Mouse (Mus musculus) embryonic fibroblast, embryonic 13.5 days (primary cell): ENCODE data around the gene Mmrn1. TPM values are rescaled to one million over a fixed set of nuclear protein-coding genes. Genes with fewer than 3 reads are reported as not detected.

Experiments used
- H3K27ac ChIP-seq: 2 replicates; pipeline ENCODE4 v1.5.1; 2012; ENCODE audit warnings: low read length, control low read depth, inconsistent platforms; ENCODE audit not compliant: insufficient read depth
- H3K4me1 ChIP-seq: 2 replicates; pipeline ENCODE4 v1.6.1; 2011; ENCODE audit warnings: low read length; ENCODE audit not compliant: control insufficient read depth, insufficient read depth
- H3K4me3 ChIP-seq: 2 replicates; pipeline ENCODE4 v1.5.1; 2011; ENCODE audit warnings: mild to moderate bottlenecking, control low read depth, low read length; ENCODE audit not compliant: insufficient read depth
- CTCF ChIP-seq: IDR thresholded peaks from 2 replicates; pipeline ENCODE4 v1.5.1; 2011; ENCODE audit warnings: mild to moderate bottlenecking, control low read depth, low read length, moderate library complexity, borderline replicate concordance; ENCODE audit not compliant: insufficient read depth
- POLR2A ChIP-seq: IDR thresholded peaks from 2 replicates; pipeline ENCODE4 v1.6.1; 2011; ENCODE audit warnings: low read depth, mild to moderate bottlenecking, control low read depth, low read length, moderate library complexity
- polyA plus RNA-seq: library from polyadenylated mRNA; stranded (reverse); fragments of >200 nt; gene quantifications from 2 replicates; pipeline ENCODE4 v1.2.4, GENCODE M21; 2011; ENCODE audit warnings: low read depth; ENCODE audit not compliant: missing spikeins, insufficient read length

The Mmrn1 gene
- polyA plus RNA-seq, 1 experiment, result not detected

DNA sequence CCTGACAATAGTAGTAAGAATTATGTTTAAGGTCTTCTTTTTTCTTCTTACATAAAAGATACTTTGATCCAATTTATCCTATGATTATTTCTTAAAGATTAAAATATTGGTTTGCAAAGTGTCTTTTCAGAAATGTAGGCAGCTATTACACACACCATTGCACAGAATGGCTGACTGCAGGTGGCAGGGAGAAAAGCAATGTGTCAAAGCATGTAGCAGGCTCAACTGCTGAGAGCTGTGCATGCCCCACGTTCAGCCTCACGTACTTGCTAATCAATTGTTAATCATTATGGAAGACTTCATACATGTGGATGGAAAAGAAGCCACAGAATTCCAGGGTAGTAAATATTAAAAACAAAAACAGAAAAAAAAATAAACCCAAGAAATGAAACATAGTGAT, 37.1 kb downstream of the Mmrn1 start:
- Histone ChIP-seq H3K27ac (no peak overlapping the region), H3K4me3 (no peak overlapping the region)
- no peak for TF ChIP-seq POLR2A
- TF ChIP-seq CTCF, result no peak

DNA sequence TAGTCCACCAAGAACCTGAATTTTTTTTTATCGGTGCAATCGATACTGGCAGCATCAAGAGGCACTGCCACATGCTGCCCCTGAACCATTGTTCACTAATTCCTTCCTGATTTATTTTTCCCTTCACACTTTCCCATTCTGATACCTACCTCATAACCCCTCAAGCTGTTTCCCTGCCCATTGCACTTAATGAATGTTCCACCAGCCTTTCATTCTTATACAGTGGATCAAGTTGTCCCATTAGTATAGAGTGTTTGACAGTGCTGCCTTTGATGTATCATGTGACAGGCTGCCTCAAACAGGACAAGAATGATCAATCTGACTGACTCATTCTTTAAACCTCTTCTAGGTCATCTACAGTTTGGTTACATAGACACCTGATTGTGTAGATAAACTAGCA, 37.9 kb downstream of the Mmrn1 start:
- TF ChIP-seq POLR2A (no peak), CTCF (no peak)
- no peaks in the 10 kb centered on the region for H3K4me1 ChIP-seq
- H3K4me3 ChIP-seq, result no peak overlapping the region
- no peak overlapping the region for H3K27ac ChIP-seq

More for the DNA sequence above, 37.1 kb downstream of the Mmrn1 start:
- no peaks in the 10 kb centered on the region for H3K4me1 ChIP-seq

DNA sequence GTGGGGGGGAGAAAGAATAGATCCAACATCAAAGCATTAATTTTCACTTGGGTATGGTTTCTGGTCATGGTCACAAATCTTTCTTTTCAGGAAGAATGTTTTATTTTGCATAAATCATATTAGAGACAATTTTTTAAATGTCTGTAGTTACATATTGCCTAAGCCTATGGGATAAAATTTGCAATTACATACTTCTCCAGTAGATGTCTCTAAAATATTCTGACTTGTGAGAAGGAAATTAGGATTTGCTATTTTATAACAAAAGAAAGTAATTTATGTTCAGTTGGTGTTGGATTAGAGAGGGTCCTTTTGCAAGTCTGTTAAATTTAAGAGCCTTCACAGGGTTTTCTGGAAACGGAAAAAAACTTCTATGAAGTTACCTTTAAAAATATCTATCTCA, 39.0 kb downstream of the Mmrn1 start:
- H3K4me3 ChIP-seq, result no peak overlapping the region

DNA sequence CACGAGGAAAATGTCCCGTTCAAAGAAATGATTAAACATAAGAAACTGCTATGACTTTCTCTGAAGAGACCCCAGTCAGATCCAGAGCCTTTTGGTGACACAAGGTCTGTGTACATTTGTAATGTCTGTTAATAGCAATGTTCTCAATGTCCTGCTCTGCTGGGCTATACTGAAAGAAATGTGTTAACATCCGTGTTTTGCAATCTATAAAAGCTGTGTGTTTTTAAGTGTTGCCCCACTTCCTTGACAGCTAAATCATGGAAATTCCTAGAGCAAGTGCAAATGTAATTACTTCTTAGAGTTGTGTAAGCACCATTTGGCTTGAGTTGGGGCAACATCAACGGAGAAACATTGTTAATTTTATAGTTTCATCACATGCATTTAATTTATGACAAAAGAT, 42.2 kb downstream of the Mmrn1 start:
- no peak for TF ChIP-seq POLR2A
- no peak for TF ChIP-seq CTCF
- Histone ChIP-seq H3K4me1 (no peaks in the 10 kb centered on the region), H3K27ac (no peak overlapping the region), H3K4me3 (no peak overlapping the region)

More for the DNA sequence above, 39.0 kb downstream of the Mmrn1 start:
- Histone ChIP-seq H3K4me1 (no peaks in the 10 kb centered on the region), H3K27ac (no peak overlapping the region)
- no peak for TF ChIP-seq CTCF

DNA sequence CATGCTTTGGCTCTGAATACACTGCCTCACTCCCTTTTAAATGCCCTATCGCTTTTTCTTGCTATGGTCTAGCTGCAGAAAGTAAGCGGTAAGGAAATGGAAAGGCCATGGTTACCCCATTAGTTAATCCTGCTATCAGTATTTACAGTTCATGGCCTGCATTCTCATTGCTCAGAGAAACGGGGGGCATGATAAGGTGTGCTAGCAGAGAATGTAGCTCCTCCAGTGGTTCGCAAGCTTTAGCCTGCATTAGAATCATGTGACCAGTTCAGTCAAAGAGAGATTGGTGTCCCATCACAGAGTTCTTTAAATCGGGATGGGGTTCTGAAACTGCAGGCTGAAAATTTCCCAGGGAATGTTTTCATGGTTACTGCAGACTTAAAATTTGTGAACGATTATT, 44.6 kb downstream of the Mmrn1 start:
- H3K4me3 ChIP-seq, result no peak overlapping the region
- TF ChIP-seq POLR2A (no peak), CTCF (no peak)
- H3K27ac ChIP-seq, result no peak overlapping the region
- H3K4me1 ChIP-seq, result no peaks in the 10 kb centered on the region

DNA sequence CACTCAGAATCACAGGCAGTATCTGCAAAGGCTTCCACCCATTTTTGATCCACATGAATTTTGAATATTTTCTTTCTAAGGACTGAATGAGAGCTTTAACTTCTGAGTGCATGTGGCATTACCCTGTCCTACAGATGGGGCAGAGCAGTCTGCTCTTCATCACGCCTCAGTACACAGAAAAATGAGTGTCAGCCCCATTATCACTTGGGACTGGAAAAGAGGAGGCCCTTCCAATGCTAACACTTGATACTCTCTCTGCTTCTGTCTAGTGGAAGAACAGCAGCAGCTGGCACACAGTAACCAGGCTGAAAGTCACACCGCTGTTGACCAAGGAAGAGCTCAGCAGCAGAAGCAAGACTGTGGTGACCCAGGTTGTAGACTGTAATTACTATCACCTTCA, 46.0 kb downstream of the Mmrn1 start:
- TF ChIP-seq CTCF (no peak), POLR2A (no peak)
- Histone ChIP-seq H3K4me3 (no peak overlapping the region), H3K4me1 (no peaks in the 10 kb centered on the region), H3K27ac (no peak overlapping the region)

DNA sequence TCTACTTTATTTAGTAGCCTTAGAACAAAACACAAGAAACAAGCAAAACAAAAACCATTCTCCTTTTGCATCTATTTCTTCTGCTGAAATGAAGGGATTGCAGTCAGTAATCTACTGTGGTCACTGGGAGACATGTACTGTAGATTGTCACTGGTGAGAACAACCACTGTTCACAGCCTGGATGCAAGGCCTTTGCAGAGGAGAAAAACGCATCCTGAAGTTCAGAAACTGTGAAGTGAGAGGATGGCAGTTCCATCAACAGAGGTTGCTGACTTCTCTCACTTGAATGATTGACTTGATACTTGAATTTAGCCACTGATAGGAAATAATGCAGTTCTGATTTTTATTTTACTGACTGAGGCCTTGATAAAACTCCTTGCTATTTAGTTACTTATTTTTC, 53.8 kb downstream of the Mmrn1 start:
- H3K4me1 ChIP-seq, result no peaks in the 10 kb centered on the region

DNA sequence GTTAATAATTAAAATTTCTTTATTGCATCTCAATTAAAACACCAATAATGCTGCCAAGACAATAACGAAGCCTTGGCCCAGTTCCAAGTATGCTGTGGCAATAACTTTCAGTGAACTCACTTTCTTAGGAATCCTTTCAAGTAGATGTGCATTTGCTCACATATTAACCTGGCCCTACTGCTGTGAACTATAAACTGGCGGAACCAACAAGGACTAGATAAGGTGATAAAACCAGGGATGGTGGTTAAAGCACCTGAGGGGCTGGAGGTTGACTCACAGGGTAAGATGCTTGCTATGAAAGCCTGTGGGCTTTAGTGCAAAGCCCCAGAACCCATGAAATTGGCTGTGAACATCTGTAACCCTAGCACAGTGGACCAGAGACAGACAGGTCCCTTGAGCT, 54.3 kb downstream of the Mmrn1 start:
- H3K4me1 ChIP-seq, result no peaks in the 10 kb centered on the region
- TF ChIP-seq POLR2A, result no peak
- TF ChIP-seq CTCF, result no peak
- no peak overlapping the region for H3K27ac ChIP-seq
- H3K4me3 ChIP-seq, result no peak overlapping the region

More for the DNA sequence above, 53.8 kb downstream of the Mmrn1 start:
- no peak for TF ChIP-seq CTCF
- no peak for TF ChIP-seq POLR2A
- no peak overlapping the region for H3K4me3 ChIP-seq
- no peak overlapping the region for H3K27ac ChIP-seq

DNA sequence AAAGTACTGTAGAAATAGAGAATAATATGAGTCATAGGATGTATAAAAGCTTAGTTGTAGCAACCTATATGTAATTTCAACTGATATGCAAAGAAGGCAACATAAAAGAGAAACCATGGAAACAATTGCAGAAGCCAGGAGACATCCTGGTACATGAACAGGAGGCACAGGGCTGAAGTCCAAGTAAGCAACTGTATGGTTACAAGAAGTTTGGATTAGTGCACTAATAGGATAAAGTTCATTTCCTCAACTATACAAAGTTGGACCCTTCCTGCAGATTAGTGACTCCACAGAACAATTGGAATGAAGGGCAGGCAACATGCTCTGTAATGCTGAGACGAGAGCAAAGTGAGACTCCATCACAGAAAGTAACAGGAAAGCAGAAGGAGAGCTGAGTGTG, 59.6 kb downstream of the Mmrn1 start:
- no peak overlapping the region for H3K4me3 ChIP-seq
- TF ChIP-seq CTCF (no peak), POLR2A (no peak)
- H3K27ac ChIP-seq, result no peak overlapping the region
- H3K4me1 ChIP-seq, result no peaks in the 10 kb centered on the region

DNA sequence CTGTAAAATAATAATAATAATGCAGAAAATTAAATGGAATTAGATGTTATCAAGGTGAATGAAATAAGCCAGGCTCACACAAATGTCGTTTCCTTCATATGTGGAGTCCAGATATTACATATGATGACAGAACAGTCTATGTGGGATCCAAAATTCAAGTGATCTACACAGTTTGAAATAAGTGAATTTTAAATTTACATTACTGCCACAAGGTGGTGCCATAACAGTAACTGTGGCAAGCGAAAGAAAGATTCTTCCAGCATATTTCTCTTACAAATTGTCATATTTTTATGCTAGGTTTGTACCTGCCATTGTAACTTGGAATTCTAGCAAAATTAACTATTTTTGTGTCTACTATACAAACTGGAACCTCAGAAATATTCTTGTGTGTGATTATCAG, 61.1 kb downstream of the Mmrn1 start:
- TF ChIP-seq CTCF, result no peak
- TF ChIP-seq POLR2A, result no peak
- Histone ChIP-seq H3K27ac (no peak overlapping the region), H3K4me3 (no peak overlapping the region), H3K4me1 (no peaks in the 10 kb centered on the region)

DNA sequence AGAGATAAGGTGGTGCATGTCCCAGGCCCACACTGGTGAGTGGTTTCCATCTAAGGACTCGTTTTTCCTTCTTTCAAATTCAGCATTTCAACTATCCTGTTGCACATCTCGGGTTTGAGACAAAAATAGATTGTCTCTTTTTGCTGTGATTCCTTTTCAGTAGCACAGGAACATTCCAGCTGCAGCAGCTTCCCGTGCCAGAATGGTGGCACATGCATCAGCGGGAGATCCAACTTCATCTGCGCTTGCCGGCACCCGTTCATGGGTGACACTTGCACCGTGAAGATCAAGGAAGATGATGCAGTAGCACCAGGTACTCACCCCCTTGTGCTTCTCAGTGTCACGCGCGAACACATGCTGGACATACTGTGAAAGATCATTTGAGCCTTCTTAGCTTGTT, 62.1 kb downstream of the Mmrn1 start:
- no peak overlapping the region for H3K4me3 ChIP-seq
- TF ChIP-seq POLR2A (no peak), CTCF (no peak)
- no peak overlapping the region for H3K27ac ChIP-seq
- no peaks in the 10 kb centered on the region for H3K4me1 ChIP-seq
